Mouse (Mus musculus) small intestine, adult 2 months (tissue): ENCODE measurements around the gene Ctsz.

Source experiments
- CTCF ChIP-seq: fragments of 200-500 bp; IDR thresholded peaks from 2 replicates; pipeline ENCODE4 v1.5.1; 2012; ENCODE audit warnings: low read depth, mild to moderate bottlenecking, control low read depth, inconsistent platforms, low read length, moderate library complexity, mixed read lengths; ENCODE audit not compliant: insufficient replicate concordance, insufficient read length; ENCODE audit errors: extremely low read depth
- POLR2A ChIP-seq: fragments of 200-500 bp; IDR thresholded peaks from 2 replicates; pipeline ENCODE4 v1.6.1; 2012; ENCODE audit warnings: low read depth, mild to moderate bottlenecking, control low read depth, inconsistent platforms, low read length, moderate library complexity

DNA sequence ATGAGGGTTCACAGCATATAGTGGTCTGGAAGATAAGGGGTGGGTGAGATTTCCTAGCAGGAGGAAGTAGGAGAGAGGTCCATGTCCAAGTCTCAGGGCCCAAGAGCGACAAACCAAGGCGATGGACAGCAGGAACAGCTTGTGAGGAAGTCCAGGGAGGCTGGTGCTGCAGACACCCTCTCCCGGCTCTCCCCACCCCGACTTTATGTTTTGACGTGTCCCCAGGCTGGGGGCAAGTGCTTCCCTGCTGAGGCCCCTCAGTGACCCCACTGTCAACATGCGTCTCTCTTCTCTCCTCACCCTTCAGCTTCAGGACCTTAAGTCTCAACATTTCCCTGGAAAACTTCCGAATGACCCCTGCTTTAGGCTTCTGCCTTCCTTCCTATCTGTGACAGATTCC, 25.7 kb downstream of the Ctsz start:
- TF ChIP-seq CTCF, result no peak
- no peak for TF ChIP-seq POLR2A
